Mouse (Mus musculus): ENCODE data around the gene Smpd4.

DNA sequence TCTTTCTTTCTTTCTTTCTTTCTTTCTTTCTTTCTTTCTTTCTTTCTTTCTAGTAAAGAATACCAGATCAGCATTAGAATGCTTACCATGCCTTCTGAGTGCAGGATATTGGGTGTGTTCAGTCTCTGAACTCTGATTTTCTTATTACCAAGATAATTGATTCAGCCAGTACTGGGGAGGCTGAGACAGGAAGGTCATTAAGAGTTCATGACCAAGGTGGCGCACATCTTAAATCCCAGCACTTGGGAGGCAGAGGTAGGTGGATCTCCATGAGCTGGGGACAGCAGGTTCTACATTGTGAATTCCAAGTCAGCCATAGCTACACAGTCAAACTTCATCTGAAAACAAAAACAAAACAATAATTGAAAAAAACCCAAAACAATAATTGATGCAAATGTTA is 2.8 kb downstream of the Smpd4 start:
- no peak for TF ChIP-seq CTCF (conservative IDR thresholded peaks at IDR 0.05; ENCODE audit: low read length)
- TF ChIP-seq NANOG (IDR thresholded peaks at IDR 0.05; ENCODE audit: borderline replicate concordance, low read length) = no peak
- TF ChIP-seq POU5F1 (IDR thresholded peaks at IDR 0.05; ENCODE audit: borderline replicate concordance, low read length) = no peak
